Mouse (Mus musculus) gastrocnemius, postnatal 10 days (tissue): ENCODE measurements around the gene Kif13a. TPM values are rescaled to one million over a fixed set of nuclear protein-coding genes. Genes with fewer than 3 reads are reported as not detected.
A peak's percentile ranks its signal among the peaks of the same experiment; 100 is the strongest.

Experiments
- DNase-seq: peaks from one replicate; pipeline ENCODE4 v3.0.0; 2021; ENCODE audit warnings: mixed read lengths
- total RNA-seq, 2 experiments: library from RNA; stranded (reverse); gene quantifications; 2 replicates each; pipeline ENCODE4 v1.2.3; 2021

Gene Kif13a
- total RNA-seq, 2 experiments from 2014 or later = 55.7 to 60.3 TPM

DNA sequence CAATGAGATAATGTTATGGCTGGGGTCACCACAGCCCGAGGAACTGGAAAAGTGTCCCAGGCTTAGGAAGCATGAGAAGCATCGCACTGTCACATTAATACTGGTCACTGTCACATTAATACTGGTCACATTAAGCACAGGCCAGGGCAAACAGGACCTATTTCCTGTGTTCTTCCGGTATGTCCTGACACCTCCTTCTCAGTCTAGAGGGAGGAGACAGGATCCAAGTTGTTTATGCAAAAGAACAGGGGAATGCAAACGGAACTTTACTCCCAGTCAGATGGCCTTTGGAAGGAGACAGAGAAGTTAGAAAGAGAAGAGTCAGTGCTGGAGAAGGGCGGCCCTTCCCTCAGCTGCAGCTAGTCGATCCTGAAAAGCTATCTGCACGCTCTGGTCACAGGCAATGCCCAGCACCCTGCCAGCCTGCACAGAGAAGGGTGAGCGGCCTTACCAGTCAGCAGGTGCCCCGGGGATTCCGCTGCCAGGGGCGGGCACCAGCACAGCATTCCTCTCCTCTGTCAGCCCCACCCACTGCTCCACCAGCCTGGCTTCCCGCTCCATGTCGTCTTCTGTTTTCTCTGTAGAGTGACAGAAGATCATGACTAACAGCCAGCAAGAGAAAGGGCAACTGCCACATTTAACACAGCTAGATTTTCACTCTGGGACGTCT is 152.9 kb downstream of the Kif13a start:
- DNase-seq = peak; percentile 58

DNA sequence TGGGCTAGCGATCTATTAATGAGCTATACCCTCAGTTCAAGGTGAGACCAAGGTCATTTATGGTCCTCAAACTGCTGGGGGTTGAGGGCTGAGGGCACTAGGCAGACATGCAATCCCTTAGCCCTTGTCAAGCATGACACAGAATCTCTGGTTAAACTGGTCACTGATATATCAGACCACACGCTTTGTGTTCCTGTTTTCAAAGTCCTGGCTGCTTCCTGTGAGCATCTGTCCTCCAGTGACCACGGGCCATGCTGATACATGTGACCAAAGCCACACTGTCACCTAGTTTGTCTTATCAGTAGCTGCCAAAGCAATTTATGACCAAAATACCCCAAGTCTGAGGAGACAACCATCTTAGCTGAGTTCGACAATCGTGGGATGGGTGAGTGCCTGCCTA is 154.7 kb downstream of the Kif13a start:
- no peak for DNase-seq

DNA sequence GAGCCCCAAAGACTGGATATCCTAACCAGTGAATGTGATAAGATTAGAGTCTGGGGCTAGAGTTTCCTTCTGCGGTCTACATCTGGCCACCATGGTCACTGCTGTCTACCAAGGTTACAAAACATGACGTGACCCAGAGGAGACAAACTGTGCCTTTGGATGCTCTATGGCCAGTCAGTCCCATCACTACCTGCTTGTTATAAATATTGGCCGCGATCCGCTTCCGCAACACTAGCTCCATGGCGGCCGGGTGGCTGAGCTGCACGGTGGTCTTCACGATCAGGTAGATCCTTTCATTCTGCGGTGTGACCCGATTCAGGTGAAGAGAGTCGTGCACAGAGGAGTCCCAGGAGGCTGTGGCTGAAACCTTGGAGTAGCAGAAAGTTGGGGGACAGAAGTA is 157.1 kb downstream of the Kif13a start:
- DNase-seq = no peak

DNA sequence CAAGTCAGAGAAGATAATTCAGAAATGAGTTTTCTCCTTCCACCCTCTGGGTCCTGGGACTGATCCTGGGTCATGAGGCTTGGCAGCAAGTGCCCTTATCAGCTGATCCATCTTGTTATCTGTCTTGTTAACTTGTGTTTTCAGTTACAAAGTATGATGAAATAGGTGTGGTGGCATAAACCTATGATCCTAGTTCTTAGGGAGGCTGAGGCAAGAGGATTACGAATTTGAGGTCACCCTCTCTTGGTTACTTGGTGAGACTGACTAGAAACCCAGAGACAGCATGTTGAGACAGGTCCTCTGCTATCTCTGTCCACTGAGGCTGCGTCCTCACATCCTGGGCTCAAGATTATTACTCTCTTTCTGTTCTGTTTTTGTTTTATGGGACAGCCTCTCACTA is 164.3 kb downstream of the Kif13a start:
- DNase-seq = no peak

DNA sequence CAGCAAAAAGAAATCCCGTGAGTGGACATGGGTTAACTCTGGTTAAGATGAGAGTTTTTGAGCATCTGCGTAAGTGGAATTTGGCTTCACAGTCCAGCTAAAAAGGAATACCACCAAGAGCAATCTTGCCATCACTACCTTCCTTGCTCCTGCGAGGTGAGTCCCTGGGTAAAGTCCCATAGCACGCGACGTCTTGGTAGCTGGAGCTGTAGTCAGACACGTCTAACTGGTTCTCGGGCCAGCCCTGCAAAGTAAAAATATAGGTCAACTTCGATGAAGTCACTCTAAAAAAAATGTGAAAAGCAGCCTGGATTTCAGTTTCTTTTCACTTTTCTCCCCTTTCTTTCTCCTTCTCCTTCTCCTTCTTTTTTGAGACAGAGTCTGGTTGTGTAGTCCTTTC is 166.5 kb downstream of the Kif13a start:
- no peak for DNase-seq

DNA sequence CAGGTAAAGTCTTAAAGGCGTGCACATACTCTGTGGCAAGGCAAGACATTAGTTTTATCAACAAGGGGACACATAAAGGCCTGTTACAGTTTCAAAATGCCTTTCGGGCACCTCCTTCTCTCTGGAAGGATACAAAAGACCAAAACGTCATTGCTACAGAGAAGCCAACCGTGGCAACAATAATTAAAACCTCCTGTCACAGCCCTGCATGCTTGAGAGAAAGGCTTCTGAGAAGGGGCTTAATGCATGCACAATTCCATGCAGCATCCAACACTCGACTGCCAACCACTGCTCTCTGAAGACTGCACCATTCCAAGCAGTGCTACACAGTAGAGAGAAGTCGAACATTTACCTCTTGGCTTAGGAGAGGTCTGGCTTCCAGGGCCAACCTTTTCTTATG is 168.7 kb downstream of the Kif13a start:
- DNase-seq = no peak

DNA sequence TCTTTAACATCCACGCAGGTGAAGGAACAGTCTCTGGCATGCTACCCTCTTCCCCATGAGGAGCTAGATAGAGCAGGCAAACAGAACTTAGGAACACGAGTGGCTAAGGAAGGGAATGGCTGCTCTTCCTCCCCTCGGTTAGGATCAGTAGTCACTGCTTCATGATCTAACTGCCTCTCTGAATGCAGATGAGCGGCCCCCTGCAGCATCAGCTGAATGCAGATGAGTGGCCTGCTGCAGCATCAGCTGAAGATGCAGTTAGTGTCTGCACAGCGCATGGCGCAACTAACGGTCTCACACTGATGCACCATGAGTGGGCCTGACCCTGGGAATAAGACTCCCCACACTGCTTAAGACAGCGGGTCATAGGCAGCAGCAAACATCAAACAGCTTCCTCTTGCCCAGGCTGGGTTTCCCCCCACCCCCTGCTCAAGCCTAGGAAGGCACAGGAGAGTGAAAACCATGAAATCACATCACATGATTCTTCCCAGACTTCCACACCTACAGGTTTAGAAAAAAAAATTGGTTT is 170.3 kb downstream of the Kif13a start:
- DNase-seq = no peak

DNA sequence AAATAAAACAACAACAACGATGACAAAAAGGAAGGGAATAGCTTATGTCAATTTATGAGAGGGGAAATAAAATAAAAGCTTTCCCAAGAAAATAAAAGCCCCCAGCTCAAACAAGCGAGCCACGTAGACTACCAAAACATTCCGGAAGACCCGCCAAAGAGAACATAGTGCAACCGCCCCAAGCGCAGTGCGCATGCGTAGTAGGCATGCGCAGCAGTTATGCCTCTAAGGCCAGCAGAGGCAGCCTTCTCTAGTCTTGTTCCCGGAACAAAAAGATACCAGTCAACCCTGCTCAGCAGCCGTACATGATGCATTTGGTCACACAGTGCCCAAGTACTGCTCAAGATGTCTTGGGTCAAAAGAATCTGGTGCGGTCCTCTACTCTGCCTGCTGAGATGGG is 171.0 kb downstream of the Kif13a start:
- no peak for DNase-seq

DNA sequence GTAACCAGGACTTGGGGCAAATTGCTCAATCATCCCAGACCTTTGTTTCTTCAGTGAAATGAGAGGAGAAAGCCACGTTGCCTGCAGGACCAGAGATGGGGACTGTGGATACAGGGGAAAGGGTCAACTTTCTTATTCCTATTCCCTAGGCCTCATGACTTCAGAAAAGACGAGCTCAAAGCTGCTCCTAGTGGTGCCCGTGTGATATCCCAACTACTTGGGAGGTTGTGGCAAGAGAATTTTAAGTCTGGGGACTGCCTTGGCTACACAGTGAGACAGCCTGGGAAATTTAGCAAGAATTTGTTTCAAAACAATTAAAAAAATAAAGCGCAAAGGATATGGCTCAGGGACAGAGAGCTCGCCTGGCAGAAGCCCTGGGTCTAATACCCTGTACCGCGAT is 171.7 kb downstream of the Kif13a start:
- DNase-seq = no peak

DNA sequence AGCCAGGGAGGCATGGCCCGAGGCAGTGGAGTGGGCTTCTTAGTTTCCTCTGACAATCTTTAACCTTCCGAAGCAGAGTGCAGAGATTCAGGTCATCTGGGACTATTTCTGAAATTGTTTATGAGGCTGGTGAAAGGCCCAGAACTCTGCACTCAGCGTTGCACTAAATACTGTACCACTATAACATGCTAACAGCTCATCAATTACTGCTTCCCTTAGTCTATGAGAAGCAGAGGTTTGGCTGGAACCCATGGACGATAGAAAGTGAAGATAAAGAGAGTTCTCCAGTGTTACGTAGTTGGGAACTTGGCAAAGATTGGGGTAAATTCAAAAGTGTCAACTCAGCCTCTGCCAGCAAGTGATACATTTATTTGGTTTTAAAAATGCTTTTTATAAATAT is 176.4 kb downstream of the Kif13a start:
- no peak for DNase-seq

DNA sequence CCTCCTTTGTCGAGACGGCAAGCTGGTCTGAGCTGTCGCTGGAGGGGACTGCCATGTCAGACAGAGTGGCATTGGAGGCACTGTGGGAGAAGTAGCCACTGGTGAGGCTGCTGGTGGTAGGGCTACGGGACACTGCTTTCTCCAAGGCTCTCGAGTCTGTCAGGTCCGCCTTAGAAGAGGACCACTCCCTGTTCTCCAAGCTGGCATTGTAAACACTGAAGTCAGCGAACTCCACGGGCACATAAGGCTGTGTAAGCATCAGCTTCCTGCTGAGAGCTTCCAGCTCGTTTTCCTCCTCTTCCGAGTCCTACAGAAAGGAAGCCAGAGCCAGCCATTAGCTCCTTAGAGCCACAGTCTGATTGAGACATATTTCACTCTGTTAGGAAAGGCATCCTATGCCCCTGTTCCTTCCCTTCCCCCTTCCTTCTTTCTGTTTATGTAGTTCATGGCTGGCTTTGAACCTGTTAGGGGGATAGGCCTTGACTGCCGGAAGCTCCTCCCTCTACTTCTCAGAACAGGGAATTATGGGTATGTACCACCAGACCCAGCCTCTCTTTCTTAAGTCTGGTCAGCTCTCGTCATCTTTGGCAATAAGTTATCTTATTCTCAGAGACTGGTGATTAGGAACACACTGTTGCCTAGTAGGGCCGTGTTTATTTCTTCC is 177.0 kb downstream of the Kif13a start:
- DNase-seq = no peak

DNA sequence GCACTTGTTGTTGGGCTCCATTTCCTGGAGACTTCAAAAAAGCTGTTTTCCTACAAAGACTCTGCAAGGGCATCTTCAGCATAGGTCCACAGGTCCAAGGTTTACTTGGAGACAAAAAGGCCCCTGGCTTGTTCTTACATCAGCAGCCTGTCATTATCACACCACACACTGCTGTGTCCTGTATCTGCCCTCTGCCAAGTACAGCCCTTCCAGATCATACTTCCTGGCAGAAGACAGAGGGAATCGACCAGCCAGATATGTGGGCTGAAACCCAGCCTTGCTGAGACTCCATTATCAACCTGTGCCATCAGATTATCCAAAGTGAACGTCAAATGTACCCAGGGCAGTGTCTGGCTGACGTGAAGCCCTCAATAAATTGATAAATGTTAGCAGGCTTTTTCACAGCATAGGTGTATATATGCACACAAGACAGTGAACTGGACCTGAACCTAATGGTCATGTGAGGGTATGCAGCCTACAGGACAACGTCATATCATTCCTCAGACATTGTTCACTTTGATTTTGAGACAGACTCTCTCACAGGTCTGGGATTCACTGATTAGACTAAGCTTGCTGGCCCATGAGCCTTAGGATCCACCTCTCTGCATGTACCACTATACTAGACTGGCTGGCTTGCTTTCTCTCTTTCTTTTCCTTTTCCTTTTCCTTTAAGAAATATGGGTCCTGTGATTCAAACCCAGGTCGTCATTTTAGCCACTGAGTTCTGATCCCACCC is 181.4 kb downstream of the Kif13a start:
- DNase-seq = no peak

DNA sequence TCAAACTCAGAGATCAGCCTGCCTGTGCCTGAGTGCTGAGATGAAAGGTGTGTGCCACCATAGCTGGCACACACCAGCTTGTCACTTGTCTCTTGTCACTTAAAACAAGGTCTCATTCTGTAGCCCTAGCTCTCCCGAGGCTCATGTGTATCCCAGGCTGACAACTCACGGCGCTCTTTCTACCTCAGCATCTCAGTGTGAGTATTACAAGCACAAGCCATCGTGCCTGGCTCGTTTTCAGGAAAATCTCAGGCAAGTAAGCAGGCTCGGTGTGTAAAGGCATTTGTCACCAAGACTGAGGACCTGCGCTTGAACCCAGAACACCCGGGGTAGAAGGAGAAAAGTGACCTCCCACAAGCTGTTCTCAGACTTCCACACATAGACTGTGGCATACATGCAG is 185.8 kb downstream of the Kif13a start:
- DNase-seq = no peak

DNA sequence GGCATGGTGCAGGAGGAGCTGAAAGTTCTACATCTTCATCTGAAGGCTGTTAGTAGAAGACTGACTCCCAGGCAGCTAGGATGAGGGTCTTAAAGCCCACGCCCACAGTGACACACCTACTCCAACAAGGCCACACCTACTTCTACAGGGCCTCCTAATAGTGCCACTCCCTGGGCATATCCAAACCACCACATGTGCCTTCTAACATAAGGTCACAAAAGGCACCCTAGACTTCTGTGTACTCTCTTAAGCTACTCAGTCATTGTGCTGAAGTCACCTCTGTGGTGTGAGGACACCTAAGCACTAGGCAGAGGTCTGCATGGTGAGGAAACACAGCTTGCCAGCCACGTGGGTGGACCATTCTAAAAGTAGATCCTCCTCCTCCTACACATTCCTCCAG is 187.3 kb downstream of the Kif13a start:
- DNase-seq = no peak

DNA sequence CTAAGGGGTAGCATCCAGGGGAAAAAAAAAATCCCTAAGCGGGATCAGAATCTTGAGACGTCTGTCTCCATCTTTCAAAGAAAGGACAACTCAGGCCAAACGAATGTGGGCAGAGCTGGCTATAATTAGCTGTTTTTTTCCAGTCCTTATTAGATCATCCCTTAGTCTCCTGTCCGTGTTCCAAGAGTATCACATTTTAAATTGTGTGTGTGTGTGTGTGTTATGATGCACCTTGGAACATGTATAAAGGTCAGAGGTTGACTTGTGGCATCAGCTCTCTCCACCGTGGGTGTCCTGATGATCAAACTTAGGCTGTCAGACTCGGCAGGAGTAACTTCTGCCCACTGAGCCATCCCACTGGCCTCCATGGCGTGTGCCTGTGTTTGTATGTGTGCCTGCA is 190.2 kb downstream of the Kif13a start:
- DNase-seq = no peak

DNA sequence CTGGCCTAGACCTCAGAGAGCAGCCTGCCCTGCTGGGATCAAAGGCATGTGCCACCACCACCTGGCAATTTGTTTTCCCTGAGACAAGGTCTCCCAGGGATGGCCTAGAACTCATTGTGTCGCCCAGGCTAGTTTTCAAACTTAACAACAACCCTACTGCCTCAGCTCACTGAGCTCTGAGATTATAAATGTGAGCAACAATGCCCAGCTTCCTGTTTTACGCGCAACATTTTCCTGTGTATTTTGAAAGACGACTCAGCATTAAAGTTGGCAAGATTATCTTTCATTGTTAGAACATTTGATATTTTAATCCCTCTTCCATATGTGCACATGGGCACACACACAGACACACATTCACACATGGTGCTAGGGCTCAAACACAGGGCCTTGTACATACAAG is 192.2 kb downstream of the Kif13a start:
- DNase-seq = no peak

DNA sequence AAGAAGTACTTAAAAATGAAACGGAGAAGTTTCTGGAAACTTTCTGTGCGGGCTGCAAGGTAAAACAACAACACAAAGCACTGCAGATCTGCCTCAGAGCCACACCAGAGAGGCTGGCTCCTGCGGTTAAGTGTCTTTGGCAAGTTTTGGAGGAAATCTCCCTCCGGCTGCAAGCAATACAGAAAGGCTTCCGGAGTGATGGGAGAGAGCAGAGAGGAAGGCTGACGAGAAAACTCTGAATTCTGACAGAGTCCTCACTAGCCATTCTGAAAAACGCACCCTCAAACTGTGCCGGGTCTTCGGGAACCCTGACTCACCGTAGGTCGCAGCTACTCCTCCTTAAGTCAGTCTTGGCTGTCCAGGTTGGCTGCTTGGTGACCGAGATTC is 193.2 kb downstream of the Kif13a start:
- no peak for DNase-seq

DNA sequence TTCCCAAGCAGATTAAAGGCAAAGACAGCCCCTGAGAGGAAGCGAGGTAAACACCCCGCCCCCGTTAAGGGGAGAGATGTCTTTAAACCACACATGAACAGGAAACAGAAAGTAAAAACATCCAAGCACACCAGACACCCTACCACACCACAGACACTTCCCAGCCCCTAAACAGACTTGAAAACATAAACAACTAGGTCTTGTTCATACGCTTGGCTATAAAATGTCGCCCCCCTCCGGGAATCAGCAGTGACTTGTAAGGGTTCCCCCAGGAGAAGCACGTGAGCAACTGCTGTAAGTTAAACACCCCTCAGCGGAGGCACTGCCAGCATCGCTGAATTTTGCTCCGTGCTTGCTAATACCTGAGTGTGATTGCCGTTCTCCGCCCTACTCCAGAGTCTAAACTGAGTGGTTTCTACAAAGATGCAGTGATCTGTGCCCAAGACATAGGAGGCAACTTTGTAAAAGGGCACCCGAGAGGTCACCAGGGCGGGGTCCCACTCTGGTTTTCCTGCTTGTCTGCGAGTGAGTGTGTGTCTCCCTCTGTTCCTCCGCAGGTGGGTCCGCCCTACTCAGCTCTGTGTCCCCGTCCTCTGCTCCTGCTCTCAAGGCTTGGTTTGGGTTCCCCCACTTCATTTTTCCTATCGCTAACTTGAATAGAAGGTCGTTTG is 193.7 kb downstream of the Kif13a start:
- DNase-seq = peak; percentile 31

DNA sequence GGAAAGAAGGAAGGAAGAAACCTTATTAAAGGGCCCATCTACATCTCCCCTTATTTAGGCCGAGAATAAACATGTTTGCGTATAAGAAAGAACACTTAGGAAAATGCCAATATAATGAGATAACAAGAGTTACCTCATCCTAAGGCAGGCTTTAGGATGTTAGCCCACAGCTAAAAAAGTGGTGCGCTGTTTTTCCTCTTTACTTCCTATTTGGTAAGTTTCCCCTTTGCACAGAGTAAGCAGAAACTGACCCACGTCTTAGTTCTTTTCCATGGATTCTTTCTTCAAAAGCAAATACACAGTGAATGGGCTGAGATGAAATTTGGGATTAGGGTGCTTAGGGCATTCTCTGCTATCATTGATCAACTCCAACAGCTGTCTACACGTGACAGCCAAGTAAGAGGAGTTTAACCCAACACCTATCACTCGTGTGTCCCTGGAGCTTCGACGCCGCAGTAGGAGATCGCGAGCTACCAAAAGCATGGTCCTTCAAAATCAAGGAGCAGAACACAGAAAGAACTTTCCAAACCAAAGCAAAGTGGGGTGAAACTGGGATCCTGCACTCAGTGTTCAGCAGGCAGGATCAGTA is 194.4 kb downstream of the Kif13a start:
- no peak for DNase-seq

DNA sequence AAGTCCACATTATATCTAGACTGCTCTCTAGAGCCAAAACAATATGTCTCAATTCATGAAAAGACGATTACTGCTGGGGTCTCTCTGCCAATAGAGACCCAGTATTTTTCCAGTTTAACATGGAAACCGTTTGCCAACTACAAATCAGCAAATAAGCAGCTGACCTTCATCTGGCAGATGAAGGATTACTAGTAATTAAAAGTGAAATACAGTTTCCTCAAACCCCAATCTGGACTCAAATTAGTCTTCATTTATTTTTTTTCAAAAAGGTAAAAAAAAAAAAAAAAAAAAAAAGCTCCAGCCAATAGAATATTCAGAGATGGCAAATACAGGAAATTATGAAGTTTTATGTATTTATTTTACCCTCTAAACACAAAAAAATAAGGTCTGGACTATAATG is 199.7 kb downstream of the Kif13a start:
- DNase-seq = no peak

DNA sequence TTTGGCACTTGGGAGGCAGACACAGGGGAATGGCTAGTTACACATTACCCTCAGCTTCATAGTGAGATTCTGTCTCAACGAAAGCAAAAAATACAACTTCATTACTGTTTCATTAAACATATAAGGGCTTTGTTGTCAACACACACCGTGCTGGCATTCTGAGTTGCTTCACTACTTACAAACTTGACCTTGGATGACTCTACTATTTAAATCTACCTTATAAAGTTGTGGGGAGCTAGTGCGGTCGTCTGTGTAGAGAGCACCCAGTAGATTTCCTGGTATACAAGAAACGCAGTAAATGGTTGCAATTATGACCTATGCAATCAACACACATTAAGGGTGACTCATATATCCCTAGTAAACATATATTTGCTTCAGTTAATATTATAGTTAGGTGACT is 201.3 kb downstream of the Kif13a start:
- DNase-seq = no peak

DNA sequence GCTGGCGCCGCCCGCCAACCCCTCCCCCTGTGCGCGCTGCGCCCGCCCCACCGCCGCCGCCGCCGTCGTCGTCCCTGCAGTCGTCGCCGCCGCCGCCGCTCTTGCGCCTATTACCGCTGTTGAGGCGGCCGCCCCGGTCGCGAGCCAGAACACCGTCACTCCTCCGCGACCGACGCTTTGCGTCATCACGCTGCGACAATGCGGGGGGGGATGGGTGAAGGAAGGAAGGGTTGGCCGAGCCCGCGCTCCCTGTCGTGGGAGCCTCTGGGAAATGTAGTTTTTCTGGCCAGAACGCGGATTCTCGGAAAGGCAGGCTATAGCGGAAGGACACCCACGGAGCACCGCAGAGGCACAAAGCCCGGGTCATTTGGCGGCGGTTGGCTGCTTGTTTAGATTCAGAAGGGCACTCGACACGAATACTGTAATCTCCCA is 201.8 kb downstream of the Kif13a start, which contains the start of gene Nup153:
Gene Nup153 (minus strand): TSS at position 104 of the 432 bp plus-strand sequence.
- DNase-seq = peak; percentile 99
